Mouse (Mus musculus) hindbrain, embryonic 14.5 days (tissue): Measurements from ENCODE around the gene Lpar1. TPM values are rescaled to one million over a fixed set of nuclear protein-coding genes. Genes with fewer than 3 reads are reported as not detected.
"Not testable (repeated sequence)": the region's sequence is repeated elsewhere in the genome, so short reads cannot be mapped to it uniquely, and the experiment has no call there.

ENCODE experiments used
- ATAC-seq: fragments of 200-750 bp; cut with Nextera tagmentation; 2 replicates; pipeline ENCODE4 v1.8.0; 2017; ENCODE audit warnings: moderate number of reproducible peaks, mild to moderate bottlenecking, moderate TSS enrichment, moderate library complexity; ENCODE audit not compliant: low FRiP score
- DNase-seq: peaks from one replicate; pipeline ENCODE4 v3.0.0-alpha.2; 2015; ENCODE audit warnings: low spot score
- H3K27ac ChIP-seq: fragments of 300-500 bp; sonication (generic); 2 replicates; pipeline ENCODE4 v1.5.1; 2014; ENCODE audit warnings: mild to moderate bottlenecking, moderate library complexity
- H3K27me3 ChIP-seq: fragments of 300-500 bp; sonication (generic); 2 replicates; pipeline ENCODE4 v1.6.1; 2014; ENCODE audit warnings: mild to moderate bottlenecking, low read length, mixed read lengths; ENCODE audit not compliant: control insufficient read depth, insufficient read depth
- H3K36me3 ChIP-seq: fragments of 300-500 bp; sonication (generic); replicated peaks from 2 replicates; pipeline ENCODE4 v1.6.1; 2014; ENCODE audit not compliant: control insufficient read depth, insufficient read depth
- H3K4me1 ChIP-seq: fragments of 300-500 bp; sonication (generic); replicated peaks from 2 replicates; pipeline ENCODE4 v1.6.1; 2014; ENCODE audit warnings: antibody characterized with exemption, low read length, mixed read lengths; ENCODE audit not compliant: control insufficient read depth, insufficient read depth
- H3K4me2 ChIP-seq: fragments of 300-500 bp; sonication (generic); replicated peaks from 2 replicates; pipeline ENCODE4 v1.6.1; 2014; ENCODE audit warnings: mild to moderate bottlenecking, moderate library complexity
- H3K4me3 ChIP-seq: fragments of 300-500 bp; sonication (generic); replicated peaks from 2 replicates; pipeline ENCODE4 v1.5.1; 2014; ENCODE audit warnings: mild to moderate bottlenecking, low read length
- H3K9ac ChIP-seq: fragments of 300-500 bp; sonication (generic); 2 replicates; pipeline ENCODE4 v1.6.1; 2014
- H3K9me3 ChIP-seq: fragments of 300-500 bp; sonication (generic); 2 replicates; pipeline ENCODE4 v1.6.1; 2016; ENCODE audit warnings: low read length; ENCODE audit not compliant: control insufficient read depth
- WGBS: fragments of 180-500 bp; shearing (Covaris S2); extraction: QIAGEN DNeasy Blood & Tissue Kit; methylation state at CpG from one replicate; pipeline ENCODE4 v1.1.7; 2014; 5-methylcytosine and 5-hydroxymethylcytosine counted together
- polyA plus RNA-seq: library from polyadenylated mRNA; unstranded; fragments of >200 nt; fragmentation: Nextera tagmentation; extraction: Ambion mirVana; gene quantifications from 2 replicates; pipeline ENCODE4 v1.2.1, GENCODE M21; 2014

Gene Lpar1
- polyA plus RNA-seq, 1 experiment from 2014 or later, result 17.5 TPM

- no peak overlapping the region for H3K9ac ChIP-seq
- no peaks in the 10 kb centered on the region for H3K9me3 ChIP-seq
- ATAC-seq (no peak), DNase-seq (peak; percentile 71)
- H3K27ac ChIP-seq, result no peak overlapping the region
- H3K4me2 ChIP-seq, result peak overlapping the region; percentile 99
- peak overlapping the region; percentile 81; the same call in 1 of the 2 replicates for H3K4me3 ChIP-seq
- H3K36me3 ChIP-seq, result no peaks in the 10 kb centered on the region
- H3K4me1 ChIP-seq, result peaks cover 4% of the 10 kb centered on the region; the same call in 1 of the 2 replicates
- peaks cover 13% of the 10 kb centered on the region for H3K27me3 ChIP-seq
- WGBS, result 5% methylated on average over 4 of the region's 4 CpGs
Measured at GRCm38 (mm10) chr4:58551820-58552219, 1.9 kb downstream of the Lpar1 start.

- H3K9me3 ChIP-seq, result no peaks in the 10 kb centered on the region
- ATAC-seq, result no peak
- WGBS, result 71% methylated on average over 9 of the region's 9 CpGs
- DNase-seq, result no peak
- H3K9ac ChIP-seq, result no peak overlapping the region
- H3K4me2 ChIP-seq, result no peak overlapping the region
- H3K4me1 ChIP-seq, result peaks cover 5% of the 10 kb centered on the region; the same call in 1 of the 2 replicates
- H3K27ac ChIP-seq, result no peak overlapping the region
- H3K27me3 ChIP-seq, result peaks cover 10% of the 10 kb centered on the region
- no peak overlapping the region for H3K4me3 ChIP-seq
- H3K36me3 ChIP-seq, result no peaks in the 10 kb centered on the region
Measured at GRCm38 (mm10) chr4:58547725-58548124, 6.0 kb downstream of the Lpar1 start.

- ATAC-seq (no peak), DNase-seq (no peak)
- H3K36me3 ChIP-seq, result no peaks in the 10 kb centered on the region
- no peak overlapping the region for H3K27ac ChIP-seq
- no peak overlapping the region for H3K4me3 ChIP-seq
- no peak overlapping the region for H3K4me2 ChIP-seq
- H3K27me3 ChIP-seq, result peaks cover 7% of the 10 kb centered on the region; the same call in 1 of the 2 replicates
- no peaks in the 10 kb centered on the region for H3K9me3 ChIP-seq
- H3K4me1 ChIP-seq, result peaks cover 5% of the 10 kb centered on the region; the same call in 1 of the 2 replicates
- H3K9ac ChIP-seq, result no peak overlapping the region
- WGBS, result 84% methylated on average over 4 of the region's 4 CpGs
Measured at GRCm38 (mm10) chr4:58547273-58547565, 6.5 kb downstream of the Lpar1 start.

- DNase-seq (no peak), ATAC-seq (no peak)
- H3K27me3 ChIP-seq, result peaks cover 2% of the 10 kb centered on the region; the same call in 1 of the 2 replicates
- no peak overlapping the region for H3K27ac ChIP-seq
- H3K9ac ChIP-seq, result no peak overlapping the region
- no peak overlapping the region for H3K4me2 ChIP-seq
- WGBS, result 42% methylated on average over 11 of the region's 11 CpGs
- H3K9me3 ChIP-seq, result no peaks in the 10 kb centered on the region
- no peaks in the 10 kb centered on the region for H3K36me3 ChIP-seq
- no peak overlapping the region for H3K4me3 ChIP-seq
- peaks cover 5% of the 10 kb centered on the region; the same call in 1 of the 2 replicates for H3K4me1 ChIP-seq
Measured at GRCm38 (mm10) chr4:58546441-58547272, 7.0 kb downstream of the Lpar1 start.

GRCm38 (mm10) chr4:58545888-58546432 is 7.7 kb downstream of the Lpar1 start:
- Histone ChIP-seq H3K4me2 (no peak overlapping the region), H3K27me3 (no peaks in the 10 kb centered on the region; the same call in 1 of the 2 replicates), H3K36me3 (no peaks in the 10 kb centered on the region), H3K27ac (no peak overlapping the region), H3K9me3 (no peaks in the 10 kb centered on the region), H3K4me3 (no peak overlapping the region), H3K9ac (no peak overlapping the region), H3K4me1 (peaks cover 5% of the 10 kb centered on the region; the same call in 1 of the 2 replicates)
- ATAC-seq, result no peak
- 37% methylated on average over 9 of the region's 9 CpGs for WGBS
- DNase-seq, result no peak

DNA sequence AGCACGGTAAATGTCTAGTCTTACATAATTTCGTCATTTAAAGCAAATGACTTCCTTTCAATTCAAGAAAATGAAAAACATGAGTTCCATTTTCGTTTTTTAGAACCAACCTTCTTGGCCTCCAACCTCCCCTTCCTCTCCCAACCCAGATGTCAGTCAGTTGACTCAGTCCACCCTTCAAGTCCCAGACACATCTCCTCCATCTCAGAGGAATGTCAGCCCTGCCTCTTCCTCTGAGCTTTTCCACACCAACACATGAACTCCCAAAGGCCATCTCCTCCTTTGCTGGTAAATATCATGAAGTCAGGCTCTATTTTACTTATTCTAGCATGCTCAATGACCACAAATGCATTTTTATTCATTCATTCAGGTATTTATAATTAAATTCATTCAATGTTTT is 10.5 kb downstream of the Lpar1 start:
- Histone ChIP-seq H3K9me3 (no peaks in the 10 kb centered on the region), H3K27me3 (no peaks in the 10 kb centered on the region), H3K36me3 (no peaks in the 10 kb centered on the region), H3K4me1 (peaks cover 5% of the 10 kb centered on the region; the same call in 1 of the 2 replicates), H3K4me3 (no peak overlapping the region), H3K27ac (no peak overlapping the region), H3K4me2 (no peak overlapping the region), H3K9ac (no peak overlapping the region)
- WGBS, result 90% methylated on average over 3 of the region's 3 CpGs
- DNase-seq (no peak), ATAC-seq (no peak)

GRCm38 (mm10) chr4:58542656-58543055 is 11.0 kb downstream of the Lpar1 start:
- WGBS, result 93% methylated on average over 7 of the region's 7 CpGs
- not testable (repeated sequence) for ATAC-seq, H3K27me3 ChIP-seq, H3K27ac ChIP-seq, DNase-seq, H3K4me1 ChIP-seq, H3K9me3 ChIP-seq, H3K4me3 ChIP-seq, H3K9ac ChIP-seq, H3K4me2 ChIP-seq, H3K36me3 ChIP-seq

DNA sequence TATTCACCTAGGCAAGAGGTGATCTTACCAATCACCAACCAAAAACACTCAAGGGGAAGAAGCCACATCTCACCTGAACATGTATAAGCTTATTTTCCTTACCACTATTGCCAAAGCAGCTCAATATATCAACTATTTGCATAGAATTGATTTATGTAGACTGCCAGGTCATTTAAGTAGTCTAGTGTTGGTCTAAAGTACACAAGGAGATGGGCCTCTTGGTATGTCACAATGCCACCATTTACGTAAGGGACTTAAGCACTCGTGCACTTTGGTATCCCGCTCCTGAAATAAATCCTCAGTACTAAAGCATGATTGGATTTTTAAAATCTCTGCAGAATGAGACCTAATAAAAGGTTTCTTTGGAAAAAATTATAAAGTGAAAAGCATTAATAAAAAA is 12.9 kb downstream of the Lpar1 start:
- Histone ChIP-seq H3K4me2 (no peak overlapping the region), H3K27me3 (no peaks in the 10 kb centered on the region), H3K27ac (no peak overlapping the region), H3K4me3 (no peak overlapping the region), H3K9me3 (no peaks in the 10 kb centered on the region), H3K36me3 (no peaks in the 10 kb centered on the region), H3K9ac (no peak overlapping the region), H3K4me1 (no peaks in the 10 kb centered on the region)
- 97% methylated on average over 3 of the region's 3 CpGs for WGBS
- ATAC-seq, result no peak
- DNase-seq, result no peak

- Histone ChIP-seq H3K27ac (no peak overlapping the region), H3K4me1 (no peaks in the 10 kb centered on the region), H3K9me3 (no peaks in the 10 kb centered on the region), H3K9ac (no peak overlapping the region), H3K4me3 (no peak overlapping the region), H3K4me2 (no peak overlapping the region), H3K27me3 (no peaks in the 10 kb centered on the region), H3K36me3 (no peaks in the 10 kb centered on the region)
- ATAC-seq (no peak), DNase-seq (no peak)
- WGBS, result 86% methylated on average over 8 of the region's 8 CpGs
Measured at GRCm38 (mm10) chr4:58540385-58540784, 13.3 kb downstream of the Lpar1 start.
